Mouse (Mus musculus): ENCODE measurements at regions not wholly inside any gene's neighbourhood (a gene's known extent, or its start where the extent isn't known, plus 50 kb on each side); places are given as distances from the start of the nearest gene placed in this dataset.
"Not testable (repeated sequence)": the region's sequence is repeated elsewhere in the genome, so short reads cannot be mapped to it uniquely, and the experiment has no call there.

GRCm38 (mm10) chr6:37749016-37749415 is 121.6 kb upstream of the Trim24 start:
- DNase-seq: no peak

- no peak for DNase-seq
Measured at GRCm38 (mm10) chr6:37750271-37750670, 120.3 kb upstream of the Trim24 start.

DNA sequence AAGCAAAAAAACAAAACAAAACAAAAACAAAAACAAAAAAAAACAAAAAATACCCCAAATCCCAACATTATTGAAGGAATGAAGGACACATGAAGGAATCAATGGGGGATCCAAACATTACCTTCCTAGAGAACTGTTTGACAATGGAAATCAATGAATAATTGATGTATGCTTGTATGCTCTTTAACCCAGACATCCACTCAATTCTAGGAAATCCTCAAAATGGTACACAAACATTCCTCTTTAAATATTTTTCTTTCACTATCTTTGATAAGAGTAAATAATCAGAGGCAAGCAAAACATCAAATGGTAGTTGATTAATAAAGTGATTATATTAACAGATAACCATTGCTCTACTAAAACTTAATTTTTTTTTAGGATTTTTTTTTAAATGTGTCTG is 118.9 kb upstream of the Trim24 start:
- DNase-seq: no peak

DNA sequence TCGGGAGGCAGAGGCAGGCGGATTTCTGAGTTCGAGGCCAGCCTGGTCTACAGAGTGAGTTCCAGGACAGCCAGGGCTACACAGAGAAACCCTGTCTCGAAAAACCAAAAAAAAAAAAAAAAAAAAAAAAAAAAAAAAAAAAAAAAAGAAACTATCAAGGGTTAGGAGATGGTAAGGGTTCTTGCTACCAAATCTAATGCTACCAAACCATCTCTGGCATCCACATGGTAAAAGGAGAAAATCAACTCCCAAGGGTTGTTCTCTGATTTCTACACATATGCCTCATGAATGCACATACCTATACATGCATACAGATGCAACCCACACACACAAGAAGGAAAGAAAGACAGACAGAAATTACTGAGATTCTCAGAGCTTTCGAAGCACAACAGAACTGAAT is 109.6 kb upstream of the Trim24 start:
- DNase-seq: not testable (repeated sequence)

DNA sequence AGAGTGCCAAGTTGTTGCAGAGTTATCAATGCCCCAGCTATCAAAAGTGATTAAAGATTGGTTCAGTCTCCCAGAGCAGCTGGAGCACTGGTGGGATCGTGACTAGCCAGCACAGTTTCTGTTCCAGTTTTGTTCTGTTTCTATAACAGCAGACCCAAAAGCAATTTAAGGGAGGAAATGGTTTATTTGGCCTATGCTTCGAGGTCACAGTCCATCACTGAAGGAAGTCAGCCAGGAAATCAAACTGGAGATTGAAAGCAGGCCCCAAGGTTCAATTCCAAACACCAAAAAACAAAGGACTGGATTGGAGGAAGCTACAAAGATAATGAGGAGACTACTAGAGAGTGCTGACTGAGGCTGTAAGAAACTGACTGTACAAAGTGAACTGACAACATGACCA is 107.6 kb upstream of the Trim24 start:
- no peak for DNase-seq

DNA sequence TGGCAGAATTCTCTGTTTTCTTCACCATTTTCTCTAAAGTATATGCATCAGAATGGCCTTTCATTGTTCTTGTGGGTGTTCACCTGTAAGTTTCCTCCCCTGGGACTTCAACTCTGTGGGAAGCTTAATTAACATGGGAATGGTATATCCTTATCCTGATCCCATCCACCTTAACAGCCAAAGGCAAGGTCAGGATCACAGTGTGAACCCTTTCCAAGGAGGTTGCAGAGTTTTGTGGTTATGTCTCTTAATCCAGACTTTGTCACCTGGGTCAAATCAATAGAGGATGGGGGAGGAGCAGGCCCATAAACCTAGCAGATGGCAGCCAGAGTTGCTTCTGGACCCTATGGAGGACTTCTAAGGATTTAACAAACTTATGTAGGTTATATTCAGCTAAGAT is 102.9 kb upstream of the Trim24 start:
- DNase-seq: no peak

DNA sequence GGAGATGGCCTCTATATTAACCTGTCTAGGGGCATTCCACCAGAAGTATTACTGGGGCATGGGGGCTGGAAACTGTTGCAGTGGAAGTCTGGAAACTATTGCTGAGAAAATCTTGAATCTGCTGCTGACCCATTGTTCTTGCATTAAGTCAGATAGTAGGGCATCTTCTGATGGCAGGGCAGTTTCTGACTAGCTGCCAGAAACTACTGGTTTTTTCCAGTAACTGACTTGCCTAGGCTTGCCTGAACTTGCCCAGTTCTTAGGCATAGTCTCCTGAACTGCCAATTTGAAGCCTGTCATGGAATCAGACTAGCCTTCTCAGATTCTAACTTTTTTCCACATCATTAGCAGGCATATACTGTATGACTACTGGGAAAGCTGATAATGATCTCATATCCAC is 97.3 kb upstream of the Trim24 start:
- DNase-seq: no peak

DNA sequence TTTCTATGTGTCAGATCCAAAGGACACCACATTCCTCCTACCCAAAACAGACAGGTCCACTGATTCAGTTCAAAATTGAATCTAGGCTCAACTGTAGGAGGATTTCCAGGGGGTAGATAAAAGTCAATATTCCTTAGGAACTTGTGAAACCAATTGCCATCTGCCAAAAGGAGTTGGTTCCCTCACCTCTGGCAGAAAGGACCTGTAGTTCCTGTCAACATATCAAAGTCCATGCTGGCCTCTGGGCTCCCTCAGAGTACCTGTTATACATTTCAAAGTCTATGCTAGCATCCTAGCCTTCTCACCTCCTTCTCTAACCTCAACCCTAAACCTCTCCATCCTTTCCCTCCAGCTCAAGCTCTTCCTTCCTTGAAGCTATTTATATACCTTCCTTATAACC is 95.5 kb upstream of the Trim24 start:
- DNase-seq: no peak

- no peak for DNase-seq
Measured at GRCm38 (mm10) chr6:37779893-37780292, 90.7 kb upstream of the Trim24 start.

DNA sequence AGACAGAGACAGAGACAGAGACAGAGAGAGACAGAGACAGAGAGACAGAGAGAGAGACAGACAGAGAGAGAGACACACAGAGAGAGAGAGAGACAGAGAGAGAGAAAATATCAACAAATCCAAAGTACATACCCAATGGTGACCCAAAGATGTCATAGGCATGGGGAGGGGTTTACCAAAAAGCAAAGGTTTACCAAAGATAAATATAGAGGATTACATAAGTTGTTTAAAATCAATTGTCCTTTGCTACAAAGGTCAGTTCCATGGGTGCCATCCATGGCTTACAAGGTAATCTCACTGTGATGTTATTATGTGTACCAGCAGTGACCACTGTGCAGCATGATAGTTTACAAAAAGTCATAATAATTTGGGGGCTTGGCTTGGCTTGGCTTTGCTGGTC is 88.7 kb upstream of the Trim24 start:
- DNase-seq: no peak

- DNase-seq: not testable (repeated sequence)
Measured at GRCm38 (mm10) chr6:37785280-37785679, 85.3 kb upstream of the Trim24 start.

DNA sequence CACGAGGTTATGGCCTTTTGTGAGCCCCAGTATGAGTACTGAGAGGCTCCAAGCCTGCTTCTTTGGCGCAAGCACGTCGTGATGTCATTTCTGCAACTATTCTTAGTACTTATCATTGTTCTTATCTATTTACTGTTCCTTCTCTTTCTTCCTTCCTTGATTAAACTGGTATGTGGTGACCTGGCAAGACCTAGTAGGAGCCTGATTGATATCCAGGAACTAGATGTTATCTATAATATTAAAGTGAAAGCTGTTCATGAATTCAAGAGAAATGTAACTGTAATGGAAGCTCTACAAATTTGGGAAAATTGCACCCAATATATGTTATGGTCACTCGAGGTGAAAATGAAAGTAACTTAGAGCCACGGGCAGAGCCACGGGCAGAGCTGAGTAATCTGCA is 84.9 kb upstream of the Trim24 start:
- no peak for DNase-seq

GRCm38 (mm10) chr6:37787858-37788257 is 82.8 kb upstream of the Trim24 start:
- DNase-seq: not testable (repeated sequence)

- no peak for DNase-seq
Measured at GRCm38 (mm10) chr6:37790878-37791277, 79.7 kb upstream of the Trim24 start.

GRCm38 (mm10) chr6:37794211-37794610 is 76.4 kb upstream of the Trim24 start:
- no peak for DNase-seq

DNA sequence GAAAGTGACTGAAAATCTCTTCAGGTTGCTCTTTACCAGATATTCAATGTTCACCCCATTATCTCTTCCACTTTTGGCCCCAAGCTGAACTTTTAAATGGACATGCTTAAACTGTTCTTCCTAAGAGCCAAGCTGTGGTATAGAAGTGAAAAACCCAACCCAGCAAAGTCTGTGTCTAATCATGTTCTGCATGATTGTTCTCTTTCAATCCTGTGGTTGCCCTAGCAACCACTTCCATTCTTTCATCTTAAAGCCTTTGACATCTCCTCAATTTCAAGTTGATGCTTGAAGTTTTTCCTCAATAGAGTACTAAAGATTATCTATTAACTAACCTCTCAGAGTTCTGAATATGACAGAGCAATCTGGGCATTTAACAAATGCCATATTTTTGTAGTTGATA is 75.6 kb upstream of the Trim24 start:
- no peak for DNase-seq

- no peak for DNase-seq
Measured at GRCm38 (mm10) chr6:37803231-37803630, 67.4 kb upstream of the Trim24 start.

GRCm38 (mm10) chr6:37805896-37806295 is 64.7 kb upstream of the Trim24 start:
- not testable (repeated sequence) for DNase-seq

DNA sequence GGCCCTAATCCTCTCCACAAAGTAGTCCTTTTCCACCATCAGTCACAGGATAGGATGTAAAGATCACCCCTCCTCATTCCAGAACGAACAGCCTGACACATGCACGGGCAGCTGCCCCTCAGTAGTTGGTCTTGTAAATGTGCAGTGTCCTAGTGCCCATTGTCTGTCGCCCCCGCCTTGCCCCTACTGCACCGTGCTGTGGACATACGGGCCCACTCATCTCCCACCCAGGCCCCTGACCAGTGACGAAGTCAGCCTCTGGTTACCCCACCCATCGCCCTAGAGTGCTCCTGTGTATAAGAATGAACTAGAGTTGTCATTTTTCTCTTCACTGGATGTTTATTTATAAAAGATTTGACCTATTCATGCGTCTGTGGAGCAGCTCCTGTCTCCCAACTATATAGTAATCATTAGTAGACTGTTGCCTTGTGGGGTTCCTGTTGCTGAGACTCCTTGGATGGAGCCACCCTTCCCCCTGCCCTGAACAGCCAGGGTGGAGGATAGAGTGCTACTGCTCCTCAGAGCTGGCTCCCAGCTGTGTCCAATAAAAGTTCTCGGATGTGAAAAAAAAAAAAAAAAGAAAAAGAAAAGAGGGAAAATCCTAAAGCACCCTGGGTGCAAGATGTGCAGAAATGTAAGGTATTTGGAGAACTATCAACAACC is 64.0 kb upstream of the Trim24 start:
- not testable (repeated sequence) for DNase-seq

GRCm38 (mm10) chr6:37815218-37815617 is 55.4 kb upstream of the Trim24 start:
- DNase-seq: peak; percentile 16 to 35
